Mouse (Mus musculus) midbrain, embryonic 15.5 days (tissue): Measurements from ENCODE around the gene Gtpbp3. TPM values are rescaled to one million over a fixed set of nuclear protein-coding genes. Genes with fewer than 3 reads are reported as not detected.

Experiments used
- ATAC-seq: fragments of 200-750 bp; cut with Nextera tagmentation; replicated peaks from 2 replicates; pipeline ENCODE4 v1.8.0; 2017; ENCODE audit warnings: moderate TSS enrichment
- H3K27ac ChIP-seq: fragments of 300-500 bp; sonication (generic); 2 replicates; pipeline ENCODE4 v1.5.1; 2015; ENCODE audit warnings: mild to moderate bottlenecking, inconsistent platforms
- H3K27me3 ChIP-seq: fragments of 300-500 bp; sonication (generic); replicated peaks from 2 replicates; pipeline ENCODE4 v1.6.1; 2015; ENCODE audit warnings: inconsistent platforms
- H3K36me3 ChIP-seq: fragments of 300-500 bp; sonication (generic); replicated peaks from 2 replicates; pipeline ENCODE4 v1.6.1; 2015; ENCODE audit warnings: inconsistent platforms
- H3K4me1 ChIP-seq: fragments of 300-500 bp; sonication (generic); 2 replicates; pipeline ENCODE4 v1.6.1; 2015; ENCODE audit warnings: inconsistent platforms
- H3K4me2 ChIP-seq: fragments of 300-500 bp; sonication (generic); 2 replicates; pipeline ENCODE4 v1.6.1; 2015; ENCODE audit warnings: inconsistent platforms, mild to moderate bottlenecking, moderate library complexity
- H3K4me3 ChIP-seq: fragments of 300-500 bp; sonication (generic); 2 replicates; pipeline ENCODE4 v1.5.1; 2015; ENCODE audit warnings: mild to moderate bottlenecking, inconsistent platforms
- H3K9ac ChIP-seq: fragments of 300-500 bp; sonication (generic); 2 replicates; pipeline ENCODE4 v1.6.1; 2015; ENCODE audit warnings: mild to moderate bottlenecking, inconsistent platforms
- H3K9me3 ChIP-seq: fragments of 300-500 bp; sonication (generic); 2 replicates; pipeline ENCODE4 v1.6.1; 2016; ENCODE audit warnings: inconsistent platforms
- WGBS: fragments of 180-500 bp; shearing (Covaris S2); methylation state at CpG from one replicate; pipeline ENCODE4 v1.1.7; 2015; ENCODE audit warnings: mixed read lengths; 5-methylcytosine and 5-hydroxymethylcytosine counted together
- polyA plus RNA-seq: library from polyadenylated mRNA; unstranded; fragments of >200 nt; fragmentation: Nextera tagmentation; extraction: Ambion mirVana; gene quantifications from 2 replicates; pipeline ENCODE4 v1.2.1, GENCODE M21; 2015

Gtpbp3 gene
- polyA plus RNA-seq, 1 experiment from 2014 or later: 13.9 TPM

GRCm38 (mm10) chr8:71485142-71486135 lies 2.5 kb upstream of the Gtpbp3 start, which contains the start of gene Ano8:
Ano8 (minus strand) TSS chr8:71485963.
- Histone ChIP-seq H3K27me3 (no peaks in the 10 kb centered on the region), H3K4me2 (peak within 1 kb of the TSS; percentile 86), H3K9ac (peak within 1 kb of the TSS; percentile 99), H3K36me3 (peaks cover 22% of the 10 kb centered on the region; the same call in 1 of the 2 replicates), H3K4me1 (peaks cover 62% of the 10 kb centered on the region), H3K4me3 (peak within 1 kb of the TSS; percentile 98), H3K9me3 (no peaks in the 10 kb centered on the region), H3K27ac (peak within 1 kb of the TSS; percentile 89)
- 5% methylated on average over 55 of the region's 58 CpGs for WGBS
- peak; percentile 82 for ATAC-seq

DNA sequence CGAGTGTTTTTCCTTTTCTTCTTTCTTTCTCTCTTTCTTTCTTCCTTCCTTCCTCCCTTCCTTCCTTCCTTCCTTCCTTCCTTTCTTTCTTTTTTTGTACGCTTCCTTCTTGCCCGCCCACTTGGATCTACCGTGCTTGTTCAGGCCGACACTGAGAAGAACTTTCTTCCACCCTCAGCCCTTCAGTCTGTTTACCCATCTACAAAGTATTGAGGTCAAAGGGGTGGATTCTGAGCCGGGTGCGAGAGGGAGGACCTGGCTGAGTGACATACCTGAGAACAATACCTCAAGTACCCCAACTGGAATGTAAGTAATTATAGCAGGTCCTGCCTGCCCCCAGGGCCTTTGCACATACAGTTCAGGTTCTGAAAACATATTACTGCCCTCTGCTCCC lies 1.8 kb upstream of the Gtpbp3 start:
- peak overlapping the region; percentile 98 for H3K4me3 ChIP-seq
- no peaks in the 10 kb centered on the region for H3K27me3 ChIP-seq
- H3K9me3 ChIP-seq: no peaks in the 10 kb centered on the region
- H3K4me2 ChIP-seq: peak overlapping the region; percentile 86
- H3K9ac ChIP-seq: peak overlapping the region; percentile 99; the same call in 1 of the 2 replicates
- ATAC-seq: no peak
- H3K4me1 ChIP-seq: peaks cover 62% of the 10 kb centered on the region
- peak overlapping the region; percentile 89 for H3K27ac ChIP-seq
- peaks cover 15% of the 10 kb centered on the region; the same call in 1 of the 2 replicates for H3K36me3 ChIP-seq
- 11% methylated on average over 7 of the region's 7 CpGs for WGBS

DNA sequence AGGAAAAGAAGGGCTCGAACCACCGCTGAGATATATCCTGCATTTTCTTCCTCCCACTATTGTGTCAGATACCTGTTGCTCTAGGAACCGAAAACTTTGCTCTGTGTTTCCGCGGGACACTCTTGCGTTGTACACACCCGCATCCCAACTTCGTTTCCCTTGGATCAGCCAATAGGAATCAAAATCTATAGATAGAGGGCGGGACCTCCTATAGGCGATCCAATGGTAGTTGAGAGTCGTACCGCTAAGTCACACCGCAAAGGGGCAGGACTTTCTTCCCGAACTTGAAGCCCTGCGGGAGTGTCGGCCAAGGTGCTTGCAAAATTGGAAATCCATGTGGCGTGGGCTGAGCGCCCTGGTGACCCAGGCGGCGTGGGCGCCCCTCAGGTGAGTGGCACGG lies 551 bp downstream of the Gtpbp3 start:
- H3K36me3 ChIP-seq: peaks cover 6% of the 10 kb centered on the region; the same call in 1 of the 2 replicates
- peak overlapping the region; percentile 71 for H3K9ac ChIP-seq
- under 1% methylated on average over 22 of the region's 22 CpGs for WGBS
- peak overlapping the region; percentile 73 for H3K27ac ChIP-seq
- no peaks in the 10 kb centered on the region for H3K9me3 ChIP-seq
- H3K4me3 ChIP-seq: peak overlapping the region; percentile 68
- peaks cover 54% of the 10 kb centered on the region for H3K4me1 ChIP-seq
- H3K27me3 ChIP-seq: no peaks in the 10 kb centered on the region
- peak; percentile 82 for ATAC-seq
- peak overlapping the region; percentile 100 for H3K4me2 ChIP-seq

- H3K27me3 ChIP-seq: 0 out of 2 replicates have a peak, but pooled peaks cover 3% of the 10 kb centered on the region
- peaks cover 2% of the 10 kb centered on the region for H3K4me1 ChIP-seq
- no peak overlapping the region for H3K27ac ChIP-seq
- no peaks in the 10 kb centered on the region for H3K9me3 ChIP-seq
- peak; percentile 38 for ATAC-seq
- no peak overlapping the region for H3K4me3 ChIP-seq
- H3K36me3 ChIP-seq: no peaks in the 10 kb centered on the region; the same call in 1 of the 2 replicates
- H3K9ac ChIP-seq: no peak overlapping the region
- H3K4me2 ChIP-seq: no peak overlapping the region
- WGBS: 26% methylated on average over 16 of the region's 16 CpGs
These were observed 7.1 kb downstream of the Gtpbp3 start for GRCm38 (mm10) chr8:71495039-71495438.

DNA sequence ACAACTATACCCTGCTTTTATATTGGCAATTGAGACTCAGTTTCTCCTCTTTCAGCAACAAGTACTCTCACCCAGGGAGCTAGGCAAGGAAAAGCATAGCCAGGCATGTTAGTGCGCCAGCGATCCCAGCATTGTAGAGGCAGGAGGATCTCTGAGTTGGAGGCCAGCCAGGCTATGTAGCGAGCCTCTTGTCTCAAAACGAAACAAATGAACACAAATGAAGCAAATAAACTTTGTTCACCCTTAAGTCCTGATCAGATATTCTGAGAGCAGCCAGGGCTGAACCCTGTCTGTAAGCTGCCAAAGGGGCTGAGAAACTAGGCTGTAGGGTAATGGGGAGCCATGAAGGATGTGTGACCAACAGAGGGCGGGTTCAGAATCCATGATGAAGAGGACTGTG lies 7.9 kb downstream of the Gtpbp3 start:
- Histone ChIP-seq H3K9me3 (no peaks in the 10 kb centered on the region), H3K4me3 (no peak overlapping the region), H3K36me3 (no peaks in the 10 kb centered on the region; the same call in 1 of the 2 replicates), H3K9ac (no peak overlapping the region), H3K27me3 (0 out of 2 replicates have a peak, but pooled peaks cover 3% of the 10 kb centered on the region), H3K4me2 (no peak overlapping the region), H3K4me1 (no peaks in the 10 kb centered on the region), H3K27ac (no peak overlapping the region)
- no peak for ATAC-seq
- 92% methylated on average over 5 of the region's 5 CpGs for WGBS

GRCm38 (mm10) chr8:71496481-71496880 lies 8.6 kb downstream of the Gtpbp3 start:
- Histone ChIP-seq H3K4me3 (no peak overlapping the region), H3K27me3 (0 out of 2 replicates have a peak, but pooled peaks cover 3% of the 10 kb centered on the region), H3K4me1 (no peaks in the 10 kb centered on the region), H3K4me2 (no peak overlapping the region), H3K9me3 (no peaks in the 10 kb centered on the region), H3K36me3 (no peaks in the 10 kb centered on the region; the same call in 1 of the 2 replicates), H3K9ac (no peak overlapping the region), H3K27ac (no peak overlapping the region)
- WGBS: 54% methylated on average over 11 of the region's 11 CpGs
- ATAC-seq: no peak

DNA sequence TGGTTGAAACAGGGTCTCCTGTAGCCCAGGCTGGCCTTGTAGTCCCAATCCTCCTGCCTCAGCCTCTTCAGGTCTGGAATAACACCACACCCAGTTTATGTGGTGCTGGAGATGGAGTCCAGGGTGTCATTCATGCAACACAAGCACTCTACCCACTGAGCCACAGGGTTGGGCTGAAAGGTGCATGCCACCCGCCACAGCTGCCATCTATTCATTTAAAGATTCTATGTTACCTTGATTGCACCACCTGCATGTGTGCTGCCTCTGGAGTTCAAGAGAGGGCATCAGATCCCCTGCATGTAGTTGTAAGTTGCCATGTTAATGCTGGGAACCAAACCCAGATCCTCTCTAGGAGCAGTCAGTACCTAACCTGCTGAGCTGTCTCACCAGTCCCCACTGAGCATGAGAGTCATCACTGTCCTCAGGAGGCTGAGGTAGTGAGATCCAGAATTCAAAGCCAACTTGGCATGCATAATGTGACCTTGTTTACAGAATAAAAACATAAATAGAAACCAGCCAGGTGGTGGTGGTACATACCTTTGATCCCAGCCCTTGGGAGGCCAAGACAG lies 9.3 kb downstream of the Gtpbp3 start:
- Histone ChIP-seq H3K4me1 (no peaks in the 10 kb centered on the region), H3K9ac (no peak overlapping the region), H3K9me3 (no peaks in the 10 kb centered on the region), H3K4me2 (no peak overlapping the region), H3K4me3 (no peak overlapping the region), H3K27ac (no peak overlapping the region), H3K27me3 (0 out of 2 replicates have a peak, but pooled peaks cover 3% of the 10 kb centered on the region), H3K36me3 (no peaks in the 10 kb centered on the region; the same call in 1 of the 2 replicates)
- ATAC-seq: no peak
- WGBS: 86% methylated on average over 1 of the region's 1 CpGs

DNA sequence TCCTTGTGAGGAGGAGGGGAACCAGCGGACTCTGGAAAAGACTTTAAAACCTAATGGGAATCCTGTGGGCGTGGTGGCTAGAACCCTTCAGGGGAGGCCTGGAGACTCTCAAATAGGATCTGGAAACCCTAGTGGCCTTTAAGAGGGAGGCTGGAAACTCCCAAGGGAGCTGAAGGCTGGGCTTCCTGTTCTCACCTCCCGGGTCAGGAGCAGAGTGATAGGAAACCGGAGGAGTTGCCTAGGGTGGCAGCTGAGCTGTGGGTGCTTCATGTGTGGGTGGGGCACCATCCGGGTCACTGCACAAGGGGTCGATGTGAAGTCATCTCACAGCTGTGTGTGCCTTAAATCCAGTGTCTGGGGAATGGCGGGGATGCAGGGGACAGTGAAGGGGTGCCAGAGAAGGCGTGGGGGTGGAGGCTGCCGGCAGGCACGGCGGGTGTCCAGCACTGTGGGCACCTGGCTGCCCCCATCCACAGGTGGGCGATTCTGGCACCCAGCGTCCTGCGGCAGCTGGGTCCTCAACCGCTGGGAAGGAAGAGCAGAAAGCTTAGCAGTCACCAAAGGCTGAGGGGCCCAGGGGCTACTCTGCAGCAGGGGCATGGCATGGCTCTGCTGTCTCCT lies 10.1 kb downstream of the Gtpbp3 start:
- no peak for ATAC-seq
- no peak overlapping the region for H3K27ac ChIP-seq
- no peaks in the 10 kb centered on the region; the same call in 1 of the 2 replicates for H3K36me3 ChIP-seq
- H3K27me3 ChIP-seq: 0 out of 2 replicates have a peak, but pooled peaks cover 3% of the 10 kb centered on the region
- no peak overlapping the region for H3K9ac ChIP-seq
- H3K4me3 ChIP-seq: no peak overlapping the region
- WGBS: 24% methylated on average over 15 of the region's 15 CpGs
- no peak overlapping the region for H3K4me2 ChIP-seq
- H3K9me3 ChIP-seq: no peaks in the 10 kb centered on the region
- H3K4me1 ChIP-seq: no peaks in the 10 kb centered on the region

- no peaks in the 10 kb centered on the region for H3K36me3 ChIP-seq
- H3K27me3 ChIP-seq: 0 out of 2 replicates have a peak, but pooled peaks cover 3% of the 10 kb centered on the region
- no peak overlapping the region for H3K9ac ChIP-seq
- no peak overlapping the region for H3K27ac ChIP-seq
- no peak for ATAC-seq
- 45% methylated on average over 16 of the region's 16 CpGs for WGBS
- no peak overlapping the region for H3K4me2 ChIP-seq
- H3K4me1 ChIP-seq: no peaks in the 10 kb centered on the region
- H3K4me3 ChIP-seq: no peak overlapping the region
- no peaks in the 10 kb centered on the region for H3K9me3 ChIP-seq
These were observed 11.2 kb downstream of the Gtpbp3 start for GRCm38 (mm10) chr8:71498816-71499690.

- no peaks in the 10 kb centered on the region for H3K9me3 ChIP-seq
- ATAC-seq: no peak
- peaks cover 44% of the 10 kb centered on the region for H3K27me3 ChIP-seq
- WGBS: 91% methylated on average over 4 of the region's 4 CpGs
- no peak overlapping the region for H3K9ac ChIP-seq
- no peak overlapping the region for H3K4me3 ChIP-seq
- H3K4me2 ChIP-seq: no peak overlapping the region
- peaks cover 7% of the 10 kb centered on the region for H3K4me1 ChIP-seq
- H3K36me3 ChIP-seq: no peaks in the 10 kb centered on the region
- H3K27ac ChIP-seq: no peak overlapping the region
These were observed 16.4 kb downstream of the Gtpbp3 start for GRCm38 (mm10) chr8:71504349-71504748.

DNA sequence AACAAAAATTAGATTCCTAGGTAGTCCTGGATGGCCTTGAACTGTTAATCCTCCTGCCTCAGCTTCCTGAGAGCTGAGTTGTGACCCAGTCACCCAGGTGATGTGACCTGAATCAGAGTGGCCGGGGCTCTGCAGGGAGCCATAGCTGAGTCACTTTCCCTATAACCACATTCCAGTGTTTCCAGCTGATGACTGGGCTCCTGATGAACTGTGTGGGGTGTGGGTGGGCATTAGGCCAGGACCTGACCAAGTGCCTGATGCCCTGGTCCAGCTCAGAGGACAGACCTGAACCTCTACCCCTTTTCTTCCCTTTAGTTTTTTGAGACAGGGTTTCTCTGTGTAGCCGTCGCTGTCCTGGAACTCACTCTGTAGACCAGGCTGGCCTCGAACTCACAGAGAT lies 17.4 kb downstream of the Gtpbp3 start:
- Histone ChIP-seq H3K36me3 (no peaks in the 10 kb centered on the region), H3K4me1 (peaks cover 7% of the 10 kb centered on the region), H3K4me3 (no peak overlapping the region), H3K9ac (no peak overlapping the region), H3K27me3 (peaks cover 52% of the 10 kb centered on the region), H3K27ac (no peak overlapping the region), H3K9me3 (no peaks in the 10 kb centered on the region), H3K4me2 (no peak overlapping the region)
- no peak for ATAC-seq
- WGBS: 92% methylated on average over 4 of the region's 4 CpGs
